Mouse (Mus musculus): ENCODE data around the gene Ppm1l. TPM values are rescaled to one million over a fixed set of nuclear protein-coding genes. Genes with fewer than 3 reads are reported as not detected.
"Not testable (repeated sequence)": the region's sequence is repeated elsewhere in the genome, so short reads cannot be mapped to it uniquely, and the experiment has no call there.

Gene Ppm1l
- polyA plus RNA-seq, 1 experiment from 2014 or later = 5.7 TPM

- H3K36me3 ChIP-seq (ENCODE audit: insufficient read depth, low read length) = no peaks in the 10 kb centered on the region
- H3K9me3 ChIP-seq (ENCODE audit: low read length) = 0 out of 2 replicates have a peak, but pooled peaks cover 6% of the 10 kb centered on the region
- WGBS = 62% methylated on average over 3 of the region's 3 CpGs
- no peaks in the 10 kb centered on the region for H3K27me3 ChIP-seq (ENCODE audit: insufficient read depth, low read length)
- no peaks in the 10 kb centered on the region for H3K4me1 ChIP-seq (ENCODE audit: insufficient read depth, low read length)
- no peak for ATAC-seq (ENCODE audit: low FRiP score, low TSS enrichment)
- no peak overlapping the region for H3K27ac ChIP-seq (ENCODE audit: low read length)
- H3K4me2 ChIP-seq (replicated peaks; ENCODE audit: low read depth, low read length) = no peak overlapping the region
- no peak overlapping the region for H3K4me3 ChIP-seq (ENCODE audit: low read length)
- no peak overlapping the region for H3K9ac ChIP-seq (replicated peaks; ENCODE audit: low read length)
Observed at GRCm38 (mm10) chr3:69422741-69423140, 106.1 kb downstream of the Ppm1l start.

DNA sequence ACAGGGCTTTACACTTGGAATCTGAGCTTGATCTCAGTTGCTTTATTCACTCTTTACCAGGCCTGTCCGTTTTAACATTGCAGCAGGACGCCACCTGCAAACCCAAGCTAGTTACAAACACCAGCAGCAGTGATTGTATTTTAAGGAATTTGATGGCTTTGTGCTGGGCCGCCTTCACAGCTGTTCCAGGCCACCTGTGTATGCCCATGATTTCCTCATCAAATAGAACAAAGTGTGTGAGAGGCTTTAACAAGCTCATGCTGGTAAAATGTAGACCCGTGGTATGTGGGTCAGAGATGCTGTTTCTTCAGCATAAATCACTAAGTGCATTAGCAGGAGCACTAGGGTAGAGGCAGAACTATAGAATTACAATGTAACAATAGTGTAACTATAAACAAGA lies 106.7 kb downstream of the Ppm1l start:
- WGBS = 31% methylated on average over 4 of the region's 4 CpGs
- no peak for ATAC-seq (ENCODE audit: low FRiP score, low TSS enrichment)
- Histone ChIP-seq H3K4me2 (replicated peaks; ENCODE audit: low read depth, low read length) (no peak overlapping the region), H3K27me3 (ENCODE audit: insufficient read depth, low read length) (no peaks in the 10 kb centered on the region), H3K27ac (ENCODE audit: low read length) (no peak overlapping the region), H3K4me1 (ENCODE audit: insufficient read depth, low read length) (no peaks in the 10 kb centered on the region), H3K9me3 (ENCODE audit: low read length) (0 out of 2 replicates have a peak, but pooled peaks cover 6% of the 10 kb centered on the region), H3K9ac (replicated peaks; ENCODE audit: low read length) (no peak overlapping the region), H3K36me3 (ENCODE audit: insufficient read depth, low read length) (no peaks in the 10 kb centered on the region), H3K4me3 (ENCODE audit: low read length) (no peak overlapping the region)

DNA sequence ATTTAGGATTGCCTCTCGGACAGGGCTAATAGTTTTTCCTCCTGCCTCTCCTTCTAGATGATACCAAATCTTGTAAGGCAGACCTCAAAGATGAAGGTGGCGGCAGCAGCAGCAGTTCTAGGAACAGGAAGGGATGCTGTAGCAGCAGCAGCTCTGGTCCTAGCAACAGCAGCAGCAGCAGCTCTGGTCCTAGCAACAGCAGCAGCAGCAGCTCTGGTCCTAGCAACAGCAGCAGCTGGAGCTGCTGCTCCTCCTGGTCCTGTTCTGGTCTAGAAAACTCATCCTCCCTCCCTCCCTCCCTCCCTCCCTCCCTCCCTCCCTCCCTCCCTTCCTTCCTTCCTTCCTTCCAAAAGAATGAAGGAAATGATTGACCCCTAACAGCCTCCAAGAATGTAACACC lies 108.1 kb downstream of the Ppm1l start:
- H3K4me2 ChIP-seq (replicated peaks; ENCODE audit: low read depth, low read length); H3K36me3 ChIP-seq (ENCODE audit: insufficient read depth, low read length); ATAC-seq (ENCODE audit: low FRiP score, low TSS enrichment); H3K27me3 ChIP-seq (ENCODE audit: insufficient read depth, low read length); H3K4me1 ChIP-seq (ENCODE audit: insufficient read depth, low read length); H3K4me3 ChIP-seq (ENCODE audit: low read length); H3K27ac ChIP-seq (ENCODE audit: low read length); H3K9ac ChIP-seq (replicated peaks; ENCODE audit: low read length); H3K9me3 ChIP-seq (ENCODE audit: low read length): not testable (repeated sequence)
- 88% methylated on average over 2 of the region's 2 CpGs for WGBS

GRCm38 (mm10) chr3:69427259-69427658 lies 110.6 kb downstream of the Ppm1l start:
- no peaks in the 10 kb centered on the region for H3K9me3 ChIP-seq (ENCODE audit: low read length)
- H3K36me3 ChIP-seq (ENCODE audit: insufficient read depth, low read length) = no peaks in the 10 kb centered on the region
- H3K4me3 ChIP-seq (ENCODE audit: low read length) = no peak overlapping the region
- no peaks in the 10 kb centered on the region for H3K4me1 ChIP-seq (ENCODE audit: insufficient read depth, low read length)
- H3K27me3 ChIP-seq (ENCODE audit: insufficient read depth, low read length) = no peaks in the 10 kb centered on the region
- H3K27ac ChIP-seq (ENCODE audit: low read length) = no peak overlapping the region
- no peak overlapping the region for H3K4me2 ChIP-seq (replicated peaks; ENCODE audit: low read depth, low read length)
- 84% methylated on average over 4 of the region's 4 CpGs for WGBS
- no peak for ATAC-seq (ENCODE audit: low FRiP score, low TSS enrichment)
- H3K9ac ChIP-seq (replicated peaks; ENCODE audit: low read length) = no peak overlapping the region

DNA sequence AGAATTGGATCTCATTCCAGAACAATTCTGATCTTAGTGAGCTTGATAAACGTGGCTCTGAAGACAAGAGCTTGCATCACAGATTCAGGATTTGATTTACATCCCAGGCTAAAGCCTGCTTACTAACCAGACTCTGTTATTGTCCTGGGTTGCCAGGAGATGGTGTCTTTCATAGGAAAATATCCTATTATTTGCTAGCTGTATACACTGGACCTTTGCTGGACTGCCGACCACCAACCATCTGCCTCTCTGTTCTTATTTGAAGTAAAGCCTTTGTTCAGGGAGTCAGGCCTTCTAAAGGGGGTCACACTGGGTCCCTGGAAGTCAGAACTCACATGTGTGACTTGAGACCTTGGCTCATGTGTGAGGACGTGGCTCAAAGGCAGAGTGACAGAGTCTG lies 111.6 kb downstream of the Ppm1l start:
- Histone ChIP-seq H3K27me3 (ENCODE audit: insufficient read depth, low read length) (no peaks in the 10 kb centered on the region), H3K27ac (ENCODE audit: low read length) (no peak overlapping the region), H3K4me2 (replicated peaks; ENCODE audit: low read depth, low read length) (no peak overlapping the region), H3K9me3 (ENCODE audit: low read length) (no peaks in the 10 kb centered on the region), H3K9ac (replicated peaks; ENCODE audit: low read length) (no peak overlapping the region), H3K4me1 (ENCODE audit: insufficient read depth, low read length) (no peaks in the 10 kb centered on the region), H3K4me3 (ENCODE audit: low read length) (no peak overlapping the region), H3K36me3 (ENCODE audit: insufficient read depth, low read length) (no peaks in the 10 kb centered on the region)
- 76% methylated on average over 3 of the region's 3 CpGs for WGBS
- ATAC-seq (ENCODE audit: low FRiP score, low TSS enrichment) = no peak

DNA sequence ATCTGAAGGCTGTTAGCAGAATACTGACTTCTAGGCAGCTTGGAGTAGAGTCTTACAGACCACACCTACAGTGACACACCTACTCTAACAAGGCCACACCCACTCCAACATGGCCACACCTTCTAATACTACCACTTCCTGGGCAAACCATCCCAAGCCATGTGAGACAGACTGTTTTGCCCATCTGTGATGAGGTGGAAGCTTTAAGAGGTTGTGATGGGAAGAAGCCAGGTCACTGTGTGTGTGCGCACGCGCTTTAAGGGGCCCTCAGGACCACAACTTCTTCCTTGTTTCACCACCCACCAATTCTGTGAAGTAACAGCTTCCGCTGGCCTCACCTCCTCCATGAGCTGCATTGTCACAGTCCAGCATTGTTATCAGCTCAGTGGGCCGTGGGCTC lies 112.7 kb downstream of the Ppm1l start:
- ATAC-seq (ENCODE audit: low FRiP score, low TSS enrichment) = no peak
- Histone ChIP-seq H3K9me3 (ENCODE audit: low read length) (no peaks in the 10 kb centered on the region), H3K27me3 (ENCODE audit: insufficient read depth, low read length) (no peaks in the 10 kb centered on the region), H3K27ac (ENCODE audit: low read length) (no peak overlapping the region), H3K4me3 (ENCODE audit: low read length) (no peak overlapping the region), H3K36me3 (ENCODE audit: insufficient read depth, low read length) (no peaks in the 10 kb centered on the region), H3K4me1 (ENCODE audit: insufficient read depth, low read length) (no peaks in the 10 kb centered on the region), H3K4me2 (replicated peaks; ENCODE audit: low read depth, low read length) (no peak overlapping the region), H3K9ac (replicated peaks; ENCODE audit: low read length) (no peak overlapping the region)
- WGBS = 91% methylated on average over 5 of the region's 5 CpGs

DNA sequence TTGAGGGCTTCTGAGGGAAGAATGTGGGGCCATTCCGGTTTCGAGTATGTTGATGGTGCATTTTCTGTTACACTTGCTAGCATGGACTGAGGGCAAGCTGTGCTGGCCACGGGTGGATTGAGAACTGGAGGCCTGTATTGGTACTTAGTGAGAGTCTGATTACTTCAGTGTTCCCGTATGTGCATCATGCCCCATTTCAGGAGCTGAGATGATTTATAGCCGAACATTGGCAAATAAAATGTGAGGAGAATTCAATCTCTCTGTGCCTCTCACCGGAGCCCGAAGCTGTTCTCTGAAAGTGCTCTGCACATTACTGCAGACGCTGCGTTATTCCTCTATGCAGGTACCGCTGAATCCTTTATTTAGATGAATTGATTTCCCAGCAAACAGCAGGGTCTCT lies 116.9 kb downstream of the Ppm1l start:
- Histone ChIP-seq H3K36me3 (ENCODE audit: insufficient read depth, low read length) (no peaks in the 10 kb centered on the region), H3K9me3 (ENCODE audit: low read length) (no peaks in the 10 kb centered on the region), H3K27me3 (ENCODE audit: insufficient read depth, low read length) (no peaks in the 10 kb centered on the region), H3K4me2 (replicated peaks; ENCODE audit: low read depth, low read length) (no peak overlapping the region), H3K4me1 (ENCODE audit: insufficient read depth, low read length) (no peaks in the 10 kb centered on the region), H3K9ac (replicated peaks; ENCODE audit: low read length) (no peak overlapping the region), H3K27ac (ENCODE audit: low read length) (no peak overlapping the region), H3K4me3 (ENCODE audit: low read length) (no peak overlapping the region)
- ATAC-seq (ENCODE audit: low FRiP score, low TSS enrichment) = no peak
- WGBS = 77% methylated on average over 10 of the region's 10 CpGs

GRCm38 (mm10) chr3:69438773-69439514 lies 122.3 kb downstream of the Ppm1l start:
- H3K4me2 ChIP-seq (replicated peaks; ENCODE audit: low read depth, low read length) = no peak overlapping the region
- no peak overlapping the region for H3K27ac ChIP-seq (ENCODE audit: low read length)
- H3K9me3 ChIP-seq (ENCODE audit: low read length) = no peaks in the 10 kb centered on the region
- ATAC-seq (ENCODE audit: low FRiP score, low TSS enrichment) = no peak
- H3K36me3 ChIP-seq (ENCODE audit: insufficient read depth, low read length) = no peaks in the 10 kb centered on the region
- H3K4me1 ChIP-seq (ENCODE audit: insufficient read depth, low read length) = no peaks in the 10 kb centered on the region
- no peak overlapping the region for H3K4me3 ChIP-seq (ENCODE audit: low read length)
- no peaks in the 10 kb centered on the region for H3K27me3 ChIP-seq (ENCODE audit: insufficient read depth, low read length)
- WGBS = 75% methylated on average over 12 of the region's 12 CpGs
- no peak overlapping the region for H3K9ac ChIP-seq (replicated peaks; ENCODE audit: low read length)

- 74% methylated on average over 5 of the region's 5 CpGs for WGBS
- no peaks in the 10 kb centered on the region for H3K9me3 ChIP-seq (ENCODE audit: low read length)
- no peak overlapping the region for H3K9ac ChIP-seq (replicated peaks; ENCODE audit: low read length)
- H3K4me3 ChIP-seq (ENCODE audit: low read length) = no peak overlapping the region
- H3K4me1 ChIP-seq (ENCODE audit: insufficient read depth, low read length) = no peaks in the 10 kb centered on the region
- no peaks in the 10 kb centered on the region for H3K36me3 ChIP-seq (ENCODE audit: insufficient read depth, low read length)
- ATAC-seq (ENCODE audit: low FRiP score, low TSS enrichment) = no peak
- no peak overlapping the region for H3K4me2 ChIP-seq (replicated peaks; ENCODE audit: low read depth, low read length)
- no peaks in the 10 kb centered on the region for H3K27me3 ChIP-seq (ENCODE audit: insufficient read depth, low read length)
- no peak overlapping the region for H3K27ac ChIP-seq (ENCODE audit: low read length)
Observed at GRCm38 (mm10) chr3:69440761-69441160, 124.1 kb downstream of the Ppm1l start.

- Histone ChIP-seq H3K36me3 (ENCODE audit: insufficient read depth, low read length) (no peaks in the 10 kb centered on the region), H3K4me2 (replicated peaks; ENCODE audit: low read depth, low read length) (no peak overlapping the region), H3K9me3 (ENCODE audit: low read length) (no peaks in the 10 kb centered on the region), H3K4me3 (ENCODE audit: low read length) (no peak overlapping the region), H3K27ac (ENCODE audit: low read length) (no peak overlapping the region), H3K27me3 (ENCODE audit: insufficient read depth, low read length) (no peaks in the 10 kb centered on the region), H3K4me1 (ENCODE audit: insufficient read depth, low read length) (no peaks in the 10 kb centered on the region), H3K9ac (replicated peaks; ENCODE audit: low read length) (no peak overlapping the region)
- 77% methylated on average over 5 of the region's 5 CpGs for WGBS
- no peak for ATAC-seq (ENCODE audit: low FRiP score, low TSS enrichment)
Observed at GRCm38 (mm10) chr3:69446989-69447388, 130.3 kb downstream of the Ppm1l start.

Data from kidney, embryonic 16.5 days (tissue).